Mouse (Mus musculus) kidney, embryonic 14.5 days (tissue): ENCODE measurements around the gene Mrgprg. TPM values are rescaled to one million over a fixed set of nuclear protein-coding genes. Genes with fewer than 3 reads are reported as not detected.

Experiments used
- ATAC-seq: fragments of 200-750 bp; cut with Nextera tagmentation; 2 replicates; pipeline ENCODE4 v1.8.0; 2017; ENCODE audit warnings: moderate number of reproducible peaks, mild to moderate bottlenecking, moderate TSS enrichment, moderate library complexity; ENCODE audit not compliant: low FRiP score, low TSS enrichment
- H3K27ac ChIP-seq: fragments of 300-500 bp; sonication (generic); 2 replicates; pipeline ENCODE4 v1.5.1; 2014; ENCODE audit warnings: low read depth, mild to moderate bottlenecking, low read length, moderate library complexity, mixed read lengths
- H3K27me3 ChIP-seq: fragments of 300-500 bp; sonication (generic); 2 replicates; pipeline ENCODE4 v1.6.1; 2014; ENCODE audit warnings: mild to moderate bottlenecking, low read length; ENCODE audit not compliant: control insufficient read depth, insufficient read depth
- H3K36me3 ChIP-seq: fragments of 300-500 bp; sonication (generic); 2 replicates; pipeline ENCODE4 v1.6.1; 2014; ENCODE audit warnings: low read length, mixed read lengths; ENCODE audit not compliant: control insufficient read depth, insufficient read depth
- H3K4me1 ChIP-seq: fragments of 300-500 bp; sonication (generic); 2 replicates; pipeline ENCODE4 v1.6.1; 2014; ENCODE audit warnings: low read length, mixed read lengths; ENCODE audit not compliant: control insufficient read depth, insufficient read depth
- H3K4me2 ChIP-seq: fragments of 300-500 bp; sonication (generic); replicated peaks from 2 replicates; pipeline ENCODE4 v1.6.1; 2014; ENCODE audit warnings: low read depth, mild to moderate bottlenecking, low read length
- H3K4me3 ChIP-seq: fragments of 300-500 bp; sonication (generic); 2 replicates; pipeline ENCODE4 v1.5.1; 2014; ENCODE audit warnings: mild to moderate bottlenecking, low read length
- H3K9ac ChIP-seq: fragments of 300-500 bp; sonication (generic); 2 replicates; pipeline ENCODE4 v1.6.1; 2014; ENCODE audit warnings: low read depth, mild to moderate bottlenecking, low read length, moderate library complexity
- H3K9me3 ChIP-seq: fragments of 300-500 bp; sonication (generic); 2 replicates; pipeline ENCODE4 v1.6.1; 2016; ENCODE audit warnings: low read length; ENCODE audit not compliant: control insufficient read depth
- WGBS: fragments of 180-500 bp; shearing (Covaris S2); extraction: QIAGEN DNeasy Blood & Tissue Kit; methylation state at CpG from one replicate; pipeline ENCODE4 v1.1.7; 2014; 5-methylcytosine and 5-hydroxymethylcytosine counted together
- polyA plus RNA-seq: library from polyadenylated mRNA; unstranded; fragments of >200 nt; fragmentation: Nextera tagmentation; extraction: Ambion mirVana; gene quantifications from 2 replicates; pipeline ENCODE4 v1.2.1, GENCODE M21; 2014

The Mrgprg gene
- polyA plus RNA-seq, 1 experiment from 2014 or later: not detected

DNA sequence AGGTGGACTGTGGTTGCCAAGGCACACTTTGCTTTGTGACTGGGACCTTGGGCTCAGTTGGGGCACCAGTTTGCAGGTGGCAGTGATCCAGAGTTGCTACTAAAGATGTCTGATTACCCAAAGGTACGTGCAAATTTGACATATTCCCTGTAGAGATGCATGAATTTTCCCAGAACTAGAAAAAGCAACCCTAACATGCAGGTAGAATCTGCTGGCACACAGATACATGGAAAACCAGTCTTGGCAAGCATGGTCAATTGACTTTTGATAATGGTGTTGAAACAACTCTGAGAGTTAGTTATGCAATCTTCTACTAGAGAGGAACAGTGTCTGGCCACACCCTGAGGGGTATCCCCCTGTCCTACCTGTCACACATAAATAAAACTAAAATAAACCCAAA is 15.4 kb downstream of the Mrgprg start:
- Histone ChIP-seq H3K9me3 (no peaks in the 10 kb centered on the region), H3K4me2 (no peak overlapping the region), H3K36me3 (no peaks in the 10 kb centered on the region), H3K4me1 (no peaks in the 10 kb centered on the region), H3K27me3 (peaks cover 7% of the 10 kb centered on the region; the same call in 1 of the 2 replicates), H3K4me3 (no peak overlapping the region), H3K9ac (no peak overlapping the region), H3K27ac (no peak overlapping the region)
- ATAC-seq: no peak
- 77% methylated on average over 1 of the region's 1 CpGs for WGBS

- H3K27me3 ChIP-seq: no peaks in the 10 kb centered on the region
- no peak overlapping the region for H3K4me2 ChIP-seq
- H3K36me3 ChIP-seq: no peaks in the 10 kb centered on the region
- no peak overlapping the region for H3K4me3 ChIP-seq
- no peaks in the 10 kb centered on the region for H3K9me3 ChIP-seq
- ATAC-seq: no peak
- H3K4me1 ChIP-seq: no peaks in the 10 kb centered on the region
- WGBS: 69% methylated on average over 3 of the region's 3 CpGs
- H3K9ac ChIP-seq: no peak overlapping the region
- H3K27ac ChIP-seq: no peak overlapping the region
Observed at GRCm38 (mm10) chr7:143749045-143749444, 17.7 kb downstream of the Mrgprg start.

- H3K36me3 ChIP-seq: no peaks in the 10 kb centered on the region
- H3K9ac ChIP-seq: no peak overlapping the region
- peak; percentile 88 for ATAC-seq
- 2% methylated on average over 16 of the region's 16 CpGs for WGBS
- no peak overlapping the region for H3K27ac ChIP-seq
- H3K9me3 ChIP-seq: no peaks in the 10 kb centered on the region
- peak overlapping the region; percentile 34 for H3K4me2 ChIP-seq
- no peaks in the 10 kb centered on the region for H3K4me1 ChIP-seq
- H3K4me3 ChIP-seq: no peak overlapping the region; the same call in 1 of the 2 replicates
- H3K27me3 ChIP-seq: no peaks in the 10 kb centered on the region
Observed at GRCm38 (mm10) chr7:143748041-143748868, 18.5 kb downstream of the Mrgprg start.

GRCm38 (mm10) chr7:143740653-143741052 is 26.1 kb downstream of the Mrgprg start:
- Histone ChIP-seq H3K9me3 (no peaks in the 10 kb centered on the region), H3K27me3 (no peaks in the 10 kb centered on the region), H3K27ac (no peak overlapping the region), H3K4me2 (peak overlapping the region; percentile 70), H3K4me1 (peaks cover 20% of the 10 kb centered on the region), H3K4me3 (peak overlapping the region; percentile 47), H3K9ac (peak overlapping the region; percentile 61; the same call in 1 of the 2 replicates), H3K36me3 (no peaks in the 10 kb centered on the region)
- 19% methylated on average over 2 of the region's 2 CpGs for WGBS
- ATAC-seq: peak; percentile 21

DNA sequence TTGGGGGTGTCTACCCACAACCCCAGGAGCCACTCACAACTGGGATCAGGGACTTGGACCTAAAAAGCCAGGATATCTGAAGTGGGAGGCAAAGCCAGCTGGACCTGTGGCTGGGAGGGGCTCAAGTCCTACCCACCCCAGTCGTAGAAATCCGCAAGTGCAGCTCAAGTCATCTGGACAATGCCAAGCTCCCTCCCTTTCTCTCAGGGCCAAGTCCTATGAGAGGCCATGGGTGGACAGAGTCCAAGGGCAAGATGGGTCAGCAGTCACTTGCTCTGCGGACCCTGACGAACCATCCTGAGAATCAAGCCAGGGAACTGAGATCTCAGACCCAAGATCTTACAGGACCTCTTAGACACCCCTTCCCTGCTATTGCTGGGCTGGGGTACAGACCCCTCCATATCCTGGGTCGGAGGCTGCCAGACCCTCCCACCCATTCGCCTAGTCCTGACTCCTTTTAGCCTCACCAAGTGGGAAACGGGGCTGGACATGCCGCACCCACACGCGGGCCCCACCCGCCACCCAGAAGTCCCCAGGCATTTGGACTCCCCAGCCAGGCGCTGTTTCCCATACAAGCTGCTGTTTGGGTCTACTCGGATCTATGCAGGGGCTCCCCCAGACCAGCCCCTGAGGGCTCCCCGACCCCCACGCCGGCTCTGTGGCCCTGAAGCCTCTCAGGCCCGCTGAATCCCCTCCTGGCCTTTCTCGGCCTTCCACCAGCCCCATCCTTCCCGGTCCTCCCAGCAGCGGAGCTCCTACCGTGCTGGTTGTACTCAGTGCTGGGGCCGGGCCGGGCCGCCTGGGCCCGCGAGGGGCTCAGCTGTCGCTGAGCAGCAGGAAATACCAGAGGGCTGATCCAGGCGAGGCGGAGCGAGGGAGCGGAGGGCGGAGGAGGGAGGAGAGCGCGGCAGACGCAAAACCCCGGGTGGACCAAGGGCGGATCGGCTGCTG is 27.0 kb downstream of the Mrgprg start:
- peak overlapping the region; percentile 47 for H3K4me3 ChIP-seq
- H3K4me2 ChIP-seq: peak overlapping the region; percentile 70
- no peaks in the 10 kb centered on the region; the same call in 1 of the 2 replicates for H3K36me3 ChIP-seq
- no peaks in the 10 kb centered on the region for H3K9me3 ChIP-seq
- ATAC-seq: peak; percentile 96
- no peaks in the 10 kb centered on the region for H3K27me3 ChIP-seq
- peak overlapping the region; percentile 2; the same call in 1 of the 2 replicates for H3K27ac ChIP-seq
- 2% methylated on average over 36 of the region's 38 CpGs for WGBS
- peak overlapping the region; percentile 61 for H3K9ac ChIP-seq
- H3K4me1 ChIP-seq: peaks cover 20% of the 10 kb centered on the region

GRCm38 (mm10) chr7:143738601-143739006 is 28.2 kb downstream of the Mrgprg start:
- Histone ChIP-seq H3K27me3 (no peaks in the 10 kb centered on the region), H3K9me3 (no peaks in the 10 kb centered on the region), H3K4me2 (peak overlapping the region; percentile 70), H3K4me1 (peaks cover 20% of the 10 kb centered on the region), H3K36me3 (no peaks in the 10 kb centered on the region; the same call in 1 of the 2 replicates), H3K27ac (0 out of 2 replicates have a peak overlapping the region, but pooled peaks have one; percentile 17), H3K4me3 (peak overlapping the region; percentile 47; the same call in 1 of the 2 replicates), H3K9ac (peak overlapping the region; percentile 61)
- 25% methylated on average over 5 of the region's 5 CpGs for WGBS
- ATAC-seq: no peak

DNA sequence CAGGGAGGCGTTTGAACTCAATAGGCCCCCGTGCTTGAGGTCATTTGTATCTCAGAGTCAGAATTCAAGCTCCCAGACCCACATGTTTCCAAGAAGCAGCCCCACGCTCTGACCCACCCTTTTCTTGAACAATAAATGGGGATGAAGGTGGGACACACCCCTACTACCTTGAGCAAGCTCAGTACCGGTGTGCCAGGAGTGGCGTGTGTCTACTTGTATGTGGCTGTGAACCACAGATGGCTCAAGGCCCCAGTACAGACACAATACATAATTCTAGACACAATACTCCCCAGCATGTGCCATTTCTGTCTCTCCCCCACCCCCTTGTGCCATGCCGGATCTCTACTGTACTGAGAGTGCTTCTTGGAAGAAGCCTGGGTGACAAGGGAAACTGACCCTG is 28.6 kb downstream of the Mrgprg start:
- Histone ChIP-seq H3K4me1 (peaks cover 20% of the 10 kb centered on the region), H3K36me3 (no peaks in the 10 kb centered on the region; the same call in 1 of the 2 replicates), H3K9ac (no peak overlapping the region), H3K4me2 (peak overlapping the region; percentile 70), H3K9me3 (no peaks in the 10 kb centered on the region), H3K27ac (0 out of 2 replicates have a peak overlapping the region, but pooled peaks have one; percentile 17), H3K27me3 (no peaks in the 10 kb centered on the region), H3K4me3 (no peak overlapping the region)
- ATAC-seq: no peak
- WGBS: 78% methylated on average over 6 of the region's 6 CpGs

DNA sequence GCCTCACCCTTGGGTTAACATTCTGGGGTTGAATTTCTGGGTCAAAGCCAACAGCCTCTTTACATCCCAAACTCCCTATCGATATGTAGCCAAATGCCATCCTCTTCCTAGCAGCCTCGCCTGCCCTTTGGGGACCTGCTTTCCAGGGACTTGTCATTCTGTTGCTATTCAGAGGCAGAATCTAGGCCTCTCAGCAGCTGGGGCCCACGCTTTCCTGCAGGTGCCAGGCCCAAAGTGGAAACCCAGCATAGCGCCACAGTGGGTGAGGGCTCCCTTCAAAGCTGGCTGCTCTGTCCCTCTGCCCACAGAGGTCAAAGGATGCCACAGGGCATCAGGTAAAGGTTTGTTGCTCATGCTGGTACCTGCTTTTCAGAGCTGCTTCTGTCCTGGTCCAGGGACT is 33.0 kb downstream of the Mrgprg start:
- no peak for ATAC-seq
- Histone ChIP-seq H3K4me2 (no peak overlapping the region), H3K9ac (no peak overlapping the region), H3K36me3 (no peaks in the 10 kb centered on the region; the same call in 1 of the 2 replicates), H3K27me3 (no peaks in the 10 kb centered on the region), H3K4me1 (peaks cover 17% of the 10 kb centered on the region), H3K4me3 (no peak overlapping the region), H3K9me3 (no peaks in the 10 kb centered on the region), H3K27ac (no peak overlapping the region)
- WGBS: 90% methylated on average over 4 of the region's 4 CpGs
